Comparison of ENCODE assay signal across 8 mouse cellular contexts in genomic region chr1:74295456-74296171, GRCm38 (mm10). TPM values are rescaled to one million over a fixed set of nuclear protein-coding genes. Genes with fewer than 3 reads are reported as not detected.
A peak's percentile ranks its signal among the peaks of the same experiment; 100 is the strongest.
DNase-seq lines count a peak whose midpoint lies in the region; ATAC-seq and TF ChIP-seq lines count a peak whose summit lies in the region.

No protein-coding gene starts in this region.

- H3K9ac ChIP-seq in forebrain, embryonic 11.5 days (ENCODE audit: low read length): peak overlapping the region; percentile 27; the same call in 1 of the 2 replicates
- peak overlapping the region; percentile 55 for H3K9ac ChIP-seq in heart, embryonic 15.5 days
- H3K9ac ChIP-seq in liver, embryonic 12.5 days: peak overlapping the region; percentile 78
- H3K9ac ChIP-seq in stomach, embryonic 14.5 days (replicated peaks; ENCODE audit: low read depth, low read length): no peak overlapping the region; the same call in 1 of the 2 replicates

- H3K27ac ChIP-seq in forebrain, embryonic 11.5 days (ENCODE audit: low read depth, low read length): peak overlapping the region; percentile 64
- H3K27ac ChIP-seq in heart, embryonic 15.5 days: peak overlapping the region; percentile 99
- peak overlapping the region; percentile 99 for H3K27ac ChIP-seq in liver, embryonic 12.5 days
- peak overlapping the region; percentile 98 for H3K27ac ChIP-seq in stomach, embryonic 14.5 days (ENCODE audit: low read length)

- H3K4me3 ChIP-seq in forebrain, embryonic 11.5 days (ENCODE audit: low read depth, low read length): no peak overlapping the region
- peak overlapping the region; percentile 41 for H3K4me3 ChIP-seq in heart, embryonic 15.5 days
- peak overlapping the region; percentile 62 for H3K4me3 ChIP-seq in liver, embryonic 12.5 days
- no peak overlapping the region for H3K4me3 ChIP-seq in myocyte
- 0 out of 2 replicates have a peak overlapping the region, but pooled peaks have one; percentile 0 for H3K4me3 ChIP-seq in stomach, embryonic 14.5 days (ENCODE audit: low read depth, low read length)

- peak; percentile 83 for ATAC-seq in cerebellum, adult (ENCODE audit: insufficient number of reproducible peaks, low FRiP score, low TSS enrichment)
- ATAC-seq in forebrain, embryonic 11.5 days (replicated peaks; ENCODE audit: low FRiP score): peak; percentile 71
- ATAC-seq in heart, embryonic 15.5 days (replicated peaks; ENCODE audit: insufficient number of reproducible peaks, insufficient read depth, low FRiP score, low read depth): peak; percentile 88
- peak; percentile 97 for ATAC-seq in liver, embryonic 12.5 days
- peak; percentile 88 for ATAC-seq in stomach, embryonic 14.5 days (ENCODE audit: insufficient number of reproducible peaks, insufficient read depth, low FRiP score, low read depth)

- no peak overlapping the region for H3ac ChIP-seq in myocyte (ENCODE audit: control insufficient read depth, insufficient read length)

- TF ChIP-seq POLR2A in myocyte (IDR thresholded peaks at IDR 0.05; ENCODE audit: insufficient read length, low read depth): peak; percentile 93

- H3K79me2 ChIP-seq in myocyte (ENCODE audit: control insufficient read depth, insufficient read depth): peaks cover 43% of the 10 kb centered on the region

- H3K9me3 ChIP-seq in forebrain, embryonic 11.5 days (ENCODE audit: control insufficient read depth, low read length): no peaks in the 10 kb centered on the region
- no peaks in the 10 kb centered on the region for H3K9me3 ChIP-seq in heart, embryonic 15.5 days (replicated peaks)
- H3K9me3 ChIP-seq in liver, embryonic 12.5 days (replicated peaks): no peaks in the 10 kb centered on the region
- no peaks in the 10 kb centered on the region for H3K9me3 ChIP-seq in stomach, embryonic 14.5 days (ENCODE audit: control insufficient read depth, low read depth, low read length)

- H3K36me3 ChIP-seq in forebrain, embryonic 11.5 days (ENCODE audit: control insufficient read depth, insufficient read depth, low read length): no peaks in the 10 kb centered on the region; the same call in 1 of the 2 replicates
- H3K36me3 ChIP-seq in heart, embryonic 15.5 days: peaks cover 23% of the 10 kb centered on the region; the same call in 1 of the 2 replicates
- H3K36me3 ChIP-seq in liver, embryonic 12.5 days: peaks cover 41% of the 10 kb centered on the region
- peaks cover 22% of the 10 kb centered on the region for H3K36me3 ChIP-seq in myocyte (ENCODE audit: control insufficient read depth, insufficient read depth)
- H3K36me3 ChIP-seq in stomach, embryonic 14.5 days (ENCODE audit: control insufficient read depth, insufficient read depth, low read length): peaks cover 24% of the 10 kb centered on the region

- peak overlapping the region; percentile 18; the same call in 1 of the 2 replicates for H3K4me2 ChIP-seq in forebrain, embryonic 11.5 days (ENCODE audit: low read depth, low read length, severe bottlenecking)
- peak overlapping the region; percentile 68 for H3K4me2 ChIP-seq in heart, embryonic 15.5 days
- H3K4me2 ChIP-seq in liver, embryonic 12.5 days: peak overlapping the region; percentile 87
- peak overlapping the region; percentile 85 for H3K4me2 ChIP-seq in myocyte (ENCODE audit: low read depth)
- peak overlapping the region; percentile 33 for H3K4me2 ChIP-seq in stomach, embryonic 14.5 days (replicated peaks; ENCODE audit: low read depth, low read length)

- 25% methylated on average over 9 of the region's 9 CpGs for WGBS in forebrain, embryonic 11.5 days
- WGBS in heart, embryonic 15.5 days: 7% methylated on average over 9 of the region's 9 CpGs
- WGBS in liver, embryonic 12.5 days (ENCODE audit: insufficient replicate concordance): 14% methylated on average over 9 of the region's 9 CpGs
- 5% methylated on average over 9 of the region's 9 CpGs for WGBS in stomach, embryonic 14.5 days

- peaks cover 5% of the 10 kb centered on the region; the same call in 1 of the 2 replicates for H3K4me1 ChIP-seq in forebrain, embryonic 11.5 days (replicated peaks; ENCODE audit: control insufficient read depth, insufficient read depth, low read length)
- peaks cover 95% of the 10 kb centered on the region for H3K4me1 ChIP-seq in heart, embryonic 15.5 days (replicated peaks)
- H3K4me1 ChIP-seq in liver, embryonic 12.5 days: peaks cover 80% of the 10 kb centered on the region
- H3K4me1 ChIP-seq in stomach, embryonic 14.5 days (ENCODE audit: control insufficient read depth, insufficient read depth, low read length): peaks cover 57% of the 10 kb centered on the region

- DNase-seq in CD4-positive helper T cell, adult 2 months (ENCODE audit: low read depth, low spot score): peak; percentile 72
- peak; percentile 62 for DNase-seq in forebrain, embryonic 11.5 days (ENCODE audit: low spot score)
- peak; percentile 93 for DNase-seq in kidney, postnatal 14 days

- H3K27me3 ChIP-seq in forebrain, embryonic 11.5 days (ENCODE audit: control insufficient read depth, insufficient read depth, low read length): no peaks in the 10 kb centered on the region
- H3K27me3 ChIP-seq in heart, embryonic 15.5 days: no peaks in the 10 kb centered on the region
- H3K27me3 ChIP-seq in liver, embryonic 12.5 days (replicated peaks): no peaks in the 10 kb centered on the region
- H3K27me3 ChIP-seq in myocyte (ENCODE audit: control insufficient read depth, insufficient read depth, insufficient read length): no peaks in the 10 kb centered on the region
- H3K27me3 ChIP-seq in stomach, embryonic 14.5 days (ENCODE audit: control insufficient read depth, insufficient read depth, low read length): no peaks in the 10 kb centered on the region

TF ChIP-seq in myocyte, 11 proteins besides CTCF, POLR2A, EP300 and RAD21:
- TF ChIP-seq E2F4 (IDR thresholded peaks at IDR 0.05; ENCODE audit: insufficient read depth) (no peak), USF1 (IDR thresholded peaks at IDR 0.05; ENCODE audit: low read depth) (no peak), MAX (IDR thresholded peaks at IDR 0.05; ENCODE audit: low read depth) (peak; percentile 10), MYOG (IDR thresholded peaks at IDR 0.05; ENCODE audit: control insufficient read depth in 1 of 3, insufficient read depth in 1 of 3, insufficient read length in 2 of 3, low read depth in 2 of 3) (peak; percentile 79 to 96 (median 85)), SRF (IDR thresholded peaks at IDR 0.05; ENCODE audit: control insufficient read depth, insufficient read length, low read depth) (no peak), POLR2AphosphoS2 (IDR thresholded peaks at IDR 0.05; ENCODE audit: insufficient read length, low read depth) (peak; percentile 93), TCF3 (IDR thresholded peaks at IDR 0.05; ENCODE audit: insufficient read length, low read depth) (peak; percentile 62), MYOD1 (IDR thresholded peaks at IDR 0.05; ENCODE audit: control insufficient read depth in 1 of 3, insufficient read length in 2 of 3, low read depth in 2 of 3) (peak; percentile 30 to 88 (median 84)), TCF12 (IDR thresholded peaks at IDR 0.05; ENCODE audit: insufficient read depth, poor library complexity, severe bottlenecking) (peak; percentile 90), REST (IDR thresholded peaks at IDR 0.05; ENCODE audit: insufficient read depth, insufficient read length) (no peak)

RNA-seq across cellular contexts. Expression of gene Tmbim1, which starts 9.8 kb away (rescaled TPM):
- polyA plus RNA-seq in forebrain, embryonic 11.5 days (2014; fragmentation: Nextera tagmentation; extraction: Ambion mirVana): 6.9 and 8.2 TPM in 2 replicates
- 44.9 and 48.1 TPM in 2 replicates for polyA plus RNA-seq in heart, embryonic 15.5 days (2015; fragmentation: Nextera tagmentation; extraction: Ambion mirVana)
- polyA plus RNA-seq in liver, embryonic 12.5 days (2016; fragmentation: Nextera tagmentation; extraction: Ambion mirVana): 17.5 and 18.6 TPM in 2 replicates
- 178 TPM for polyA plus RNA-seq in myocyte (2012; fragmentation: generic; extraction: Trizol)
- 50.1 and 53.9 TPM in 2 replicates for polyA plus RNA-seq in stomach, embryonic 14.5 days (2014; fragmentation: Nextera tagmentation; extraction: Ambion mirVana)

RNA-seq across cellular contexts. Expression of gene Pnkd, which starts 10.9 kb away (rescaled TPM):
- polyA plus RNA-seq in forebrain, embryonic 11.5 days (2014; fragmentation: Nextera tagmentation; extraction: Ambion mirVana): 95.3 and 98.4 TPM in 2 replicates
- polyA plus RNA-seq in heart, embryonic 15.5 days (2015; fragmentation: Nextera tagmentation; extraction: Ambion mirVana): 276 and 288 TPM in 2 replicates
- 45.7 and 48.7 TPM in 2 replicates for polyA plus RNA-seq in liver, embryonic 12.5 days (2016; fragmentation: Nextera tagmentation; extraction: Ambion mirVana)
- 93.7 TPM for polyA plus RNA-seq in myocyte (2012; fragmentation: generic; extraction: Trizol)
- polyA plus RNA-seq in stomach, embryonic 14.5 days (2014; fragmentation: Nextera tagmentation; extraction: Ambion mirVana): 122 and 132 TPM in 2 replicates

RNA-seq across cellular contexts. Expression of gene Aamp, which starts 11.1 kb away (rescaled TPM):
- polyA plus RNA-seq in forebrain, embryonic 11.5 days (2014; fragmentation: Nextera tagmentation; extraction: Ambion mirVana): 185 and 205 TPM in 2 replicates
- polyA plus RNA-seq in heart, embryonic 15.5 days (2015; fragmentation: Nextera tagmentation; extraction: Ambion mirVana): 168 and 209 TPM in 2 replicates
- 119 and 120 TPM in 2 replicates for polyA plus RNA-seq in liver, embryonic 12.5 days (2016; fragmentation: Nextera tagmentation; extraction: Ambion mirVana)
- 199 TPM for polyA plus RNA-seq in myocyte (2012; fragmentation: generic; extraction: Trizol)
- polyA plus RNA-seq in stomach, embryonic 14.5 days (2014; fragmentation: Nextera tagmentation; extraction: Ambion mirVana): 240 and 261 TPM in 2 replicates

RNA-seq across cellular contexts. Expression of gene Gpbar1, which starts 17.3 kb away (rescaled TPM):
- not detected in 2 replicates for polyA plus RNA-seq in forebrain, embryonic 11.5 days (2014; fragmentation: Nextera tagmentation; extraction: Ambion mirVana)
- polyA plus RNA-seq in heart, embryonic 15.5 days (2015; fragmentation: Nextera tagmentation; extraction: Ambion mirVana): 0.13 and 0.34 TPM in 2 replicates
- 1.2 and 1.5 TPM in 2 replicates for polyA plus RNA-seq in liver, embryonic 12.5 days (2016; fragmentation: Nextera tagmentation; extraction: Ambion mirVana)
- polyA plus RNA-seq in myocyte (2012; fragmentation: generic; extraction: Trizol): 0.14 TPM
- 3.5 and 4.1 TPM in 2 replicates for polyA plus RNA-seq in stomach, embryonic 14.5 days (2014; fragmentation: Nextera tagmentation; extraction: Ambion mirVana)

RNA-seq across cellular contexts. Expression of gene Arpc2, which starts 59.7 kb away (rescaled TPM):
- 303 and 310 TPM in 2 replicates for polyA plus RNA-seq in forebrain, embryonic 11.5 days (2014; fragmentation: Nextera tagmentation; extraction: Ambion mirVana)
- 406 and 413 TPM in 2 replicates for polyA plus RNA-seq in heart, embryonic 15.5 days (2015; fragmentation: Nextera tagmentation; extraction: Ambion mirVana)
- polyA plus RNA-seq in liver, embryonic 12.5 days (2016; fragmentation: Nextera tagmentation; extraction: Ambion mirVana): 268 and 269 TPM in 2 replicates
- polyA plus RNA-seq in myocyte (2012; fragmentation: generic; extraction: Trizol): 214 TPM
- polyA plus RNA-seq in stomach, embryonic 14.5 days (2014; fragmentation: Nextera tagmentation; extraction: Ambion mirVana): 406 and 429 TPM in 2 replicates

Comparison
In these comparisons a context has a peak if more than half of its experiments do, and no peak if none do; other contexts are left out.
1. H3K4me2 ChIP-seq: peak in every context shown above with its lines; median percentile 87 in liver, embryonic 12.5 days; 85 in myocyte; 68 in heart, embryonic 15.5 days; 33 in stomach, embryonic 14.5 days; 18 in forebrain, embryonic 11.5 days.
2. H3K4me3 ChIP-seq: peak in heart, embryonic 15.5 days (single experiment), liver, embryonic 12.5 days (single experiment) and stomach, embryonic 14.5 days (single experiment); none in forebrain, embryonic 11.5 days (single experiment) and myocyte (single experiment).
3. Peak in every context shown above with its lines, with median percentiles within 50 percentile points of each other: DNase-seq, ATAC-seq and H3K27ac ChIP-seq.